Mouse (Mus musculus) embryonic stem cell, embryonic (primary cell): ENCODE data around the gene Grid2.

Experiments
- CTCF ChIA-PET, 4 experiments: fragments of 300-600 bp in 2 of 4; fragments of 350-600 bp in 2 of 4; sonication (Branson Sonifier 250); formaldehyde crosslinking; loops; one replicate each; lab custom pipeline; 2022; ENCODE audit warnings: inconsistent platforms in 2 of 4; lab: Charles Lee
- POLR2A ChIA-PET, 4 experiments: fragments of 300-600 bp in 2 of 4; fragments of 350-600 bp in 2 of 4; sonication (Branson Sonifier 250); formaldehyde crosslinking; loops; one replicate each; lab custom pipeline; 2022; ENCODE audit warnings: antibody characterized with exemption in 4 of 4, inconsistent platforms in 1 of 4; lab: Charles Lee

The Grid2 gene

GRCm38 (mm10) chr6:64650765-64651164, 1395.1 kb downstream of the Grid2 start:
- POLR2A ChIA-PET: no interaction called here
- CTCF ChIA-PET: no interaction called here

- POLR2A ChIA-PET: no interaction called here
- CTCF ChIA-PET: no interaction called here
These were observed 1415.3 kb downstream of the Grid2 start for GRCm38 (mm10) chr6:64671010-64671409.

- CTCF ChIA-PET: no interaction called here
- POLR2A ChIA-PET: no interaction called here
These were observed 1423.1 kb downstream of the Grid2 start for GRCm38 (mm10) chr6:64678815-64679214.

GRCm38 (mm10) chr6:64683974-64684373, 1428.3 kb downstream of the Grid2 start:
- ChIA-PET CTCF (interaction anchor here in 1 of 4 experiments (0.6 kb wide), 1 partner anchor 43 kb away, joined by 5 read pairs; no protein-coding TSS in a partner anchor), POLR2A (no interaction called here)

- ChIA-PET CTCF (interaction anchor here in 1 of 4 experiments (0.6 kb wide), 1 partner anchor 21 kb away, joined by 5 read pairs; no protein-coding TSS in a partner anchor), POLR2A (interaction anchor here in 2 of 4 experiments (0.6 to 0.7 kb wide), 3 partner anchors 310 to 456 kb away, joined by 3 read pairs; no protein-coding TSS in a partner anchor)
These were observed 1429.3 kb downstream of the Grid2 start for GRCm38 (mm10) chr6:64684973-64685372.

- ChIA-PET CTCF (interaction anchor here in 1 of 4 experiments (0.5 kb wide), 1 partner anchor 40 kb away, joined by 4 read pairs; no protein-coding TSS in a partner anchor), POLR2A (interaction anchor here in 1 of 4 experiments (0.6 to 0.7 kb wide), 2 partner anchors 237 to 791 kb away, joined by 3 to 4 read pairs; no protein-coding TSS in a partner anchor)
These were observed 1432.7 kb downstream of the Grid2 start for GRCm38 (mm10) chr6:64688181-64688944.

- ChIA-PET POLR2A (no interaction called here), CTCF (no interaction called here)
These were observed 1439.0 kb downstream of the Grid2 start for GRCm38 (mm10) chr6:64694688-64695087.

GRCm38 (mm10) chr6:64703659-64704058, 1448.0 kb downstream of the Grid2 start:
- CTCF ChIA-PET: no interaction called here
- POLR2A ChIA-PET: no interaction called here

- POLR2A ChIA-PET: interaction anchor here in 2 of 4 experiments (0.7 to 1.2 kb wide), 4 partner anchors 11 to 1802 kb away, joined by 3 to 4 read pairs (median 3); partner anchors contain the start of gene Smarcad1 (in 1 of the 2)
These were observed 1472.2 kb downstream of the Grid2 start for GRCm38 (mm10) chr6:64727751-64728403.

GRCm38 (mm10) chr6:64728499-64729198, 1473.0 kb downstream of the Grid2 start, which contains the start of gene Atoh1:
Gene Atoh1 (plus strand): TSS chr6:64729125.
- ChIA-PET POLR2A (interaction anchor here in 2 of 4 experiments (0.6 to 1.2 kb wide), 7 partner anchors 9 to 1801 kb away, joined by 3 to 4 read pairs (median 3); partner anchors contain the start of gene Smarcad1 (in 1 of the 2)), CTCF (interaction anchor here in 3 of 4 experiments (0.6 to 1.2 kb wide), 3 partner anchors 40 to 392 kb away, joined by 3 to 4 read pairs (median 3); no protein-coding TSS in a partner anchor)

More at GRCm38 (mm10) chr6:64727751-64728403, 1472.2 kb downstream of the Grid2 start:
- CTCF ChIA-PET: interaction anchor here in 2 of 4 experiments (0.6 to 1.2 kb wide), 3 partner anchors 40 to 393 kb away, joined by 3 to 5 read pairs (median 4); no protein-coding TSS in a partner anchor

- ChIA-PET POLR2A (interaction anchor here in 2 of 4 experiments (0.6 to 1.2 kb wide), 5 partner anchors 9 to 868 kb away, joined by 3 to 4 read pairs (median 3); no protein-coding TSS in a partner anchor), CTCF (interaction anchor here in 1 of 4 experiments (0.6 kb wide), 1 partner anchor 51 kb away, joined by 3 read pairs; no protein-coding TSS in a partner anchor)
These were observed 1473.7 kb downstream of the Grid2 start for GRCm38 (mm10) chr6:64729231-64730011.

- ChIA-PET POLR2A (no interaction called here), CTCF (no interaction called here)
These were observed 1474.4 kb downstream of the Grid2 start for GRCm38 (mm10) chr6:64730030-64730429.

- POLR2A ChIA-PET: interaction anchor here in 1 of 4 experiments (0.7 kb wide), 1 partner anchor 23 kb away, joined by 3 read pairs; no protein-coding TSS in a partner anchor
- CTCF ChIA-PET: no interaction called here
These were observed 1474.9 kb downstream of the Grid2 start for GRCm38 (mm10) chr6:64730506-64731020.

GRCm38 (mm10) chr6:64731126-64731525, 1475.5 kb downstream of the Grid2 start:
- ChIA-PET POLR2A (interaction anchor here in 3 of 4 experiments (0.6 to 0.7 kb wide), 3 partner anchors 40 to 190 kb away, joined by 3 to 6 read pairs (median 4); no protein-coding TSS in a partner anchor), CTCF (no interaction called here)

- POLR2A ChIA-PET: interaction anchor here in 3 of 4 experiments (0.6 to 0.7 kb wide), 3 partner anchors 40 to 189 kb away, joined by 3 to 6 read pairs (median 4); no protein-coding TSS in a partner anchor
- CTCF ChIA-PET: no interaction called here
These were observed 1476.1 kb downstream of the Grid2 start for GRCm38 (mm10) chr6:64731621-64732320.

- CTCF ChIA-PET: interaction anchor here in 1 of 4 experiments (0.7 kb wide), 1 partner anchor 1032 kb away, joined by 3 read pairs; no protein-coding TSS in a partner anchor
These were observed 1477.6 kb downstream of the Grid2 start for GRCm38 (mm10) chr6:64733311-64733710.

More at GRCm38 (mm10) chr6:64733311-64733710, 1477.6 kb downstream of the Grid2 start:
- POLR2A ChIA-PET: interaction anchor here in 2 of 4 experiments (0.6 to 1.1 kb wide), 4 partner anchors 160 to 1802 kb away, joined by 3 to 5 read pairs (median 4); partner anchors contain the start of genes Mad2l1 (in 1 of the 2) and Smarcad1 (in 1 of the 2)
